Mouse (Mus musculus) right cerebral cortex, adult 18-20 months (tissue): Measurements from ENCODE around the gene Fuk.
"Not testable (repeated sequence)": the region's sequence is repeated elsewhere in the genome, so short reads cannot be mapped to it uniquely, and the experiment has no call there.

Source experiments
- DNase-seq: peaks from one replicate; pipeline ENCODE4 v3.0.0; 2022; ENCODE audit warnings: mixed read lengths

Gene Fuk

DNA sequence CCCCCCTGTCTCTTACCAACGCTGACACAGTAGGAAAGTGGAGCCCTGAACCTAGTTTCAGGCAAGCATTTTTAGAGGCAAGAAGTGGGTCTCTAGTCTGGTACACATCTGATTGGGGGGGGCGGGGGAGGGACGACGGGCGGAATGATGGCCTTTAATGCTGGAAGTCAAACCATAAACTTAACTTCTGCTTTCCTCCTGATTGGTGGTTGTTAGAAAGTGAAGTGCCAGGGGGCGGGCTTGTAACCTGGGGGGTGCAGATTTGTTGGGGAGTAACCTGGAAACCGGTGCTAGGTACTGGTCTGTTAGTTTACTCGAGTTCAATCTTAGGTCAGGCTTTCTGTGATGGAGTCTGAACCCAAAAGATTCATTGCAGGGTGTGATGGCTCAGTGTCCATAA lies 16.2 kb upstream of the Fuk start:
- no peak for DNase-seq

DNA sequence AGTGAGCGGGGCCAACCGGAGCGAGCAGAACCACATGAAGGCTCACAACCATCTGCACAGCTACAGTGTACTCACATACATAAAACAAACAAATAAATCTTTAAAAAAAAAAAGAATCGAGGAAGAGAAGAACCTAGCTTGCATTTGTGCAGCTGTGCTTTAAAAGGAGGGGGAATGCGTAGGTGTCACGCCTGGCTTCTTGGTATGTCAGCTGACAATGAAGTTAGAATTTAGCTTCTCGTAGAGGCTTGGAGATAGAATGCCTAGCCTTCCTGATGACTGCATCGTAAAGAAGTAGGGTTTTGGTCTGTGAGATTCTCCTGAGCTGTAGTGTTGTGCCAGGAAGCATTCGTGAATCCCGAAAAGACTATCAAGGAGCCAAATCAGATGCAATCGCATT lies 15.7 kb upstream of the Fuk start:
- DNase-seq = no peak

DNA sequence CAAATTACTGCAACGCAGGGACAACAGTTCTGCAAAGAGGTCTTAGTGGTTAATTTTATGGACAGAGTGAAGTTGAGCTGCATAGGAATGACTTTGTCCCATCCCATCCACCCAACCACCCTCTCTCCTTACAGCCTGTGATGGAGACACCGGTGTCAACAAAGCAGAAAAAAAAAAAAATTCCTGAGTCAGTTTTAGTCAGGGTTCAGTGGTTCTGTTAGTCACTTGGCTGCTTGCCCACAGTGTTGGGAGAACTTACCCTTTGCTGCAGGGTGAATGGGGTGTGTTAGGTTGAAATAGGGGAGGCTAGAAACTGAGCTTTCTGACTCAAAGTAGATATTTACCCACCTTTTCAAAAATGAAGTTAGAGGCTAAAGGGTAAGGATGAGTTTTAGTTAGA lies 15.1 kb upstream of the Fuk start:
- no peak for DNase-seq

DNA sequence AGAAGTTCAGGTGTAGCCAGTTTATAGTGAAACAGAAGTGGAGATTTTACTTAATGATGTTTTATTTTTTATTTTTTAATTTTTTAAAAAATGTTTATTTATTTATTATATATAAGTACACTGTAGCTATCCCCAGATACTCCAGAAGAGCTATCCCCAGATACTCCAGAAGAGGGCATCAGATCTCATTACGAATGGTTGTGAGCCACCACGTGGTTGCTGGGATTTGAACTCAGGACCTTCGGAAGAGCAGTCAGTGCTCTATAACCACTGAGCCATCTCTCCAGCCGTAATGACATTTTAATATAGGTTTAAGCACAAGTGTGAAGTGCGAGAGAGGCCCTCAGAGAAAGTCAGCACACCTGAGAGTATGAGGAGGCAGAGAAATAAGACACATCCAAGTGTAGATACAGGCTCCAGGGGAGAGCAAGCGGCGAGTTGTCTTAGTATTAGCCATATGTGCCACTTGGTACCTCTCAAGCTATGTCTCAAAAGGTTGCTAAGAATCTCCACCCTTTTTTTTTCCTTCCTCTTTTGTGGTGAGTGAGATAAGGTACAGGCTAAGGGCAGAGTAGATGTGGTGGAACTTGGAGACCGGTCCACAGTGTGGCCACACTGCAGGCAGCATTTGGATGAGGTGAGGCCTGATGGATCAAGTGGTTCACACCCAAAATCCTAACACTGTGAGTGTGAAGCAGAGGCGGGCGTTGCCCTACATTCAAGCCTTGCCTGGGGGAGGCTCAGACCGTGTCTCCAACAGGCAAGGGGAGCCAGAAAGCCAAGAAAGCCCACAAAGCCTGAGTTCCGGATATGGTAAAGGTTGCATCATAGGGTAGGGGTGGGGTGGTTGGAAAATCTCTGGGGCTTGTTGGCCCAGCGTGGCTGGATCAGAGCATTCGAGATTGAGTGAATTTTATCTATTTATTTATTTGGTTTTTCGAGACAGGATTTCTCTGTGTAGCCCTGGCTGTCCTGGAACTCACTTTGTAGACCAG lies 9.6 kb upstream of the Fuk start:
- DNase-seq = no peak

DNA sequence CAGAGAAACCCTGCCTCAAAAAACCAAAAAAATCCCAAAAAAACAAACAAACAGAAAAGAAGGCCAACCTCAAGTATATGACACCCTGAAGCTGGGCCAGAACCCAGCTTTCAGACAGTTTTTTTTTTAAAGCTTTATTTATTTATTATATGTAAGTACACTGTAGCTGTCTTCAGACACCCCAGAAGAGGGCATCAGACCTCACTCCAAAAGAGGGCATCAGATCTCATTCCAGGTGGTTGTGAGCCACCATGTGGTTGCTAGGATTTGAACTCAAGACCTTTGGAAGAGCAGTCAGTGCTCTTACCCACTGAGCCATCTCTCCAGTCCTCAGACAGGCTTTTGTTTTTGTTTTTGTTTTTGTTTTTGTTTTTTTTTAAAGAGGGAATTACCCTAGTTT lies 7.6 kb upstream of the Fuk start:
- DNase-seq = not testable (repeated sequence)

- no peak for DNase-seq
Measured at GRCm38 (mm10) chr8:110906682-110907081, 4.4 kb upstream of the Fuk start.

DNA sequence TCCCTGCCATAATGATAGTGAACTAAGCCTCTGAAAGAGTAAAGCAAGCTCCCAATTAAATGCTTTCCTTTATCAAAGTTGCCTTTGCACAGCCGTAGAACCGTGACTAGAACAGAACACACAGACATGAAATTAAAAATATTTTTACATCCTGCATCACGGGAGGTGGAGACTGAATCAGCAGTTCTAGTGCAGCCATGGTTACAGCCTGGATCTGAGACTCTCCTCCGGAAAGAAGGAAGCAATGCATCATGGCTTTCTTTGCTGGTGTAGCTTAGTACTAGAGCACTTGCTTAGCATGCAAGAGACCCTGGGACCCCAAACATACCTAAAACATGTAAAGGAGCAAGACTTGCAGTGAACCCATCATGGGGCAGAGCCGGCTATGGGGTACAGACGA lies 3.1 kb upstream of the Fuk start:
- no peak for DNase-seq

GRCm38 (mm10) chr8:110902579-110902965 lies 284 bp upstream of the Fuk start:
- no peak for DNase-seq

GRCm38 (mm10) chr8:110901056-110901455 lies 1.2 kb downstream of the Fuk start:
- no peak for DNase-seq

DNA sequence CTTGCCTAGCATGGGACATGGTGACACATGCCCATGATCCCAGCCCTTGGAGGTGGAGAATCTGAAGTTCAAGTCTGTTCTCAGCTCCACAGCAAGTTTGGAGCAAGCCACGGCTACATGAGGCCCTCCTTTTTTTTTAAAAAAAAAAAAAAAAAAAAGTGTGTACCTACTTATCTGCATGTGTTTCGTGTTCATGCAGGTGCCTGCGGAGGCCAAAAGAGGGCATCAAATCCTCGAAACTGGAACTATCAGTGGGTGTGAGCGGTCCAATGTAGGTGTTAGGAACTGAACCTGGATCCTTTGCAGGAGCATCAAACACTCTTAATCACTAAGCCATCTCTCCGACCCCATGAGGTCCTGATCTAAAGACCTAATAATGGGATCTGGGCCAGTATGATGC lies 4.8 kb downstream of the Fuk start:
- DNase-seq = no peak

DNA sequence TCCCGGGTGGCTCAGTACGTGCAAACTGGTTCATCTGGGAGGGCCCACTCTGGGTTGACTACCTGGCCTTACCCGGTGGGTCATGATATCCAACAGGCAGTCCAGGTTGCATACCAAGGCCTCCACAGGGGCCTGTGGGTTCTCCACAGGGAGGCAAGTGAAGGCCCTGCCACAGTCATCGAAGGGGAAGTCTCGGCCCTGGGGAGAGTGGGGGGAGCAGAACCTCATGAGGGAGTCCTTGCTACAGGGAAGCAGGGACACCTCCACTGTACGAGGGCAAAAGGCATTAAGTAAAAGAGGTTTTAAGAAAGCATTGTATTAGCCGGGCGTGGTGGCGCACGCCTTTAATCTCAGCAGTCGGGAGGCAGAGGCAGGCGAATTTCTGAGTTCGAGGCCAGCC lies 6.5 kb downstream of the Fuk start:
- DNase-seq = no peak

GRCm38 (mm10) chr8:110895254-110895653 lies 7.0 kb downstream of the Fuk start:
- DNase-seq = no peak

GRCm38 (mm10) chr8:110894851-110895250 lies 7.4 kb downstream of the Fuk start:
- DNase-seq = no peak

DNA sequence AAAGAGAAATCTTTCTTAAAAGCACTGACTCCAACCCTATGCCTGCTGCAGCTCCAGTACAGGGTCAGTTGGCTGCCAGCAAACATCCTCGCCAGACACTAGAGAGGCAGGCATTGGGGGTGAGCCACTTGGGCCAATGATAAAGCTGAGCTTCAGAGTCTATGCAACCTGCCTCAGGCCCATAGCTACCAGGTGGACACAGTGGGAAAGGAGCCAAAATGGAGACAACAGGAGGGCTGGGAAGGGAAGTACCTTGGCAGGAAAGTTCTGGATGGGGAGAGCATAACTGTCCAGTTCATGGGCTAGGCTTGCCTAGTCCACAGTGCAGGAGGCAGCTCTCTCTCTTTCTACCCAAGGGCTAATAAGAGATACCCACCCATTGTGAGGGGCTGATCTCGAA lies 9.4 kb downstream of the Fuk start:
- no peak for DNase-seq

GRCm38 (mm10) chr8:110892040-110892439 lies 10.2 kb downstream of the Fuk start:
- DNase-seq = no peak

DNA sequence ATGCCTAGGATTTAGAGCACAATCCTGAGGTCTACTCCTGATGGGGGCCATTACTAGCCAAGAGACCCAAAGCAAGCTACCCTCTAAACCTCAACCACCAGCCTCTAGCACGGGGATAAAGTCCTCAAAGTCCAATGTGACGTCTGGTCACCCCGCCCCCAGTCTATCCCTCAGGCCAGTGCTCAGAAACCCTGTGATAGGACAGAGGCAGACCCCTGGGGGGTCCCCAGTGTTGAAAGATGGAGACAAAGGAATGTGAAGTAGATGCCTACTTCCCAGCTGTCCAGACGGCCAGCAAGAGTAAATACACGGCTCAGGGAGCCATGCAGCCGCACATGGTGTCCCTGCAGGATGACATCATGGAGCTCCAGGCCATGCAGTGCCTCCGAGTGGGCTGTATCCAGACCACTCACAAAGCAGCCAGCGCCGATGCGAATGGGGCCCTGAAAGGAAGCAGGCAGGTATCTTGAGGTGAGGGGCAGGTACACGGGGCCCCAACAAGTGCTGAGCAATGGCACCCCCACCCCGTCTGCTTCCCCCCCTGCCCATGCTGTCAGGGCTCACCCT lies 12.3 kb downstream of the Fuk start:
- DNase-seq = no peak

DNA sequence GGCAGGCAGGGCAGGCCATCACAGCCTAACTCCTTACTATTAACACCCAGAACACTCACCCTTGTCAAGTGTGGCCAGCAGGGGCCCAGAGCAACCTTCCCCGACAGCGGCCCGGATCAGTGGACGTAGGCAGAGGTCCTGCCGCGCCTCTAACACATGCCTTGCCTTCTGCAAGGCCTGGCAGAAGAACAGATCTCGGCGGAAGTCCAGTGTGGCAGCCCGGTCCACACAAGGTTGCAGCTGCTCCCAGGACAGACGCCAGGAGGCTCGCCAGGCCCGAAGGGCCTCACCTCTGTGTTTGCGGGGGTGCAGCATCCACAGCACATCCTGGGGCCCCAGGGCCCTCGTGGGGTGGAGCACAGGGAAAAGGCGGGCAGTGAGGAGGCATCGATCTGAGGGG lies 13.4 kb downstream of the Fuk start:
- DNase-seq = no peak

DNA sequence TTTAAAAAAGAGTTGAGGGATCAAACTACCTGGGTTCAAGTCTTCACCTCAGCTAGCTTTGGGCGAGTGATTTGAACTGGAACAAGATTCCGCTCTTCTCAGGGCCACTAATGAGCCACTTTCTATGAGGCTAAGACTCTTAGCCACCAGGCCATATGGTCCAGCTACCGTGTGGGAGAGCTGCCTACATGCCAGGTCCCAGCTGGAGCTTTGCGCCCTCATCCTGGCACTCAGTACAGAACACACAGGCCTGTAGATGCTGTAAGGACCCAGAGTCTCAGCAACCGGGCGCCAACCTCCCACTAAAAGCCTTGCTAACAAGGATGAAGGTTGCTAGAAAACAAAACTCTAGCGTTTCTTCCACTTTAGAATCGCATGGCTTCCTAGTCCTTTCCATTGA lies 13.8 kb downstream of the Fuk start:
- DNase-seq = no peak

DNA sequence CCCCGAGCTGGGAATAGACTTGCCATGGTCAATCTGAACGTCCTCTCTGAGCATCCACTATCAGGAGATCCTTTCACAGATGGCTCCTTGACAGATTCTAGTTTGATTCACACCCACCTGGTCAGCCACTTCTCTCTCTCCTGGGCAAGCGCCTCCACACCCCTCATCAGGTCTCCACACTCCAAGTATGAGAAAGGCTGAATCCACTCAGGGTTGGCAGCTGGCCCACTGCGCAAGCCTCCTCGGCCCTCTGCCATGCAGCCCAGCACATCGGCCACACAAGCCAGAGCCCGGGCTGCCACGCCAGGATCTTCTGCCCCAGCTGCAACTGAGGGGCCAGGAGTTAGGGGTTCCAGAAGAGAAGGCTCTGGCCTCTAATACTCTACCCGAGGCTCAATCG lies 14.7 kb downstream of the Fuk start:
- DNase-seq = no peak

GRCm38 (mm10) chr8:110886634-110887033 lies 15.7 kb downstream of the Fuk start:
- DNase-seq = no peak

GRCm38 (mm10) chr8:110883824-110884223 lies 18.5 kb downstream of the Fuk start:
- DNase-seq = no peak

DNA sequence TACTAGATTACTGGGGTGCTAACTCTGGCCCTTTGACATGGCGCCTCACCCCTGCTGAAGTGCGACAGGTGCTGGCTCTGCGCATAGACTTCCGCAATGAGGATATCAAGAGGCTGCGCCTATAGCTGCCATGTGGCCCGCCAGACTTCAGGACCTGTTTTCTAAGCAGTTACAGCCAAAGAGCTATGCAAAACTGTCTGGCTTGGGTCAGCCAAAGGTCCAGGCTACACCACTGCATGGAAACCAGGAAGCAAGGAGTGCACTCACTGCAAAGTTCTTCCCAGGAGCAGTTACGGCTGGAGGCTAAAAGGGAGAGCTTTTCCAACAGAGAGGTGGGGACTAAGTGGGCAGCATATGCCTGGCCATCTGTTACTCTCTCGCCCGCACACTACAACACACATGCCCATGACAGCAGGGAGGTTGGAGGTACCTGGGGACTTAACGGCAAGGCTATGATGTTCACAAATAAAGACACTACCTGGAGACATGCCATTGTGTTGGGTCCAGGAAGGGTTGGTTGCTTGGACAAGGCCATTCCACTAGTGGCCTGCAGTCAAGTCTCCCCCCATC lies 20.5 kb downstream of the Fuk start:
- DNase-seq = peak; percentile 50

DNA sequence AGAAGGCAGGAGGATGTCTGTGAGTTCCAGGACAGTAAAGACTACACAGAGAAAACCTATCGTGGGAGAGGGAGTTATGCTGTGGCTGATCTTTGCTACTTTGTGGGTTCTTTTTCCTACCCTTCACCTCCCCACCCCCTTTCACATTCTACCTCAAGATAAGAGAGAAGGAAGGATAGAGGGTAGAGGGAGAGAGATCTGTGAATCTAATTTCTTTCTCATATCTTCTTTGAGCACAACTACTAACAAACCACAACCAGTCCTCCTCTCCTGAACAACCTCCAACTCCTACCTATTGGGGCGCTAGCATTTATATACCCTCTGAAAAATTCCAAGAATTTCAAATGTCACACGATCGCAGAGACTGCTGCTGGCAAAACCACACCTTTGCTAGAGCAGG lies 24.4 kb downstream of the Fuk start:
- DNase-seq = no peak

DNA sequence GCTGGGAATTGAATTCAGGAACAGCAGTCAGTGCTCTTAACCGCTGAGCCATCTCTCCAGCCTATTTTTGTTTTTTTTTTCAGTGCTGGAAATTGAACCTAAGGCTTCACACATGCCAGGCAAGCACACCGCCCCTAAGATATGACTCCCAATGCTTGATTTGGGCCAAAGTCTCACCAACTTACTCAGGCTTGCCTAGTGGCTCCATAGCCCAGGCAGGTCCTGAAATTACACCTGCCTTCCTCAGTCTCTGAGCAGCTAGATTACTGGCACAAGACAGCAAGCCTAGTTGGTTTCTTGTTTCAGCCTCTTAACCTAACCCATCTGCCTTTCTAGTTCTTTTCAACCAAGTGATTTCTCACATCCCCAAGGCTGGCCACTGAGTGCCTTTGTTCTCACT lies 31.8 kb downstream of the Fuk start:
- no peak for DNase-seq
